Mouse (Mus musculus) forebrain, embryonic 11.5 days (tissue): ENCODE measurements around the gene Gm16442. TPM values are rescaled to one million over a fixed set of nuclear protein-coding genes. Genes with fewer than 3 reads are reported as not detected.
"Not testable (repeated sequence)": the region's sequence is repeated elsewhere in the genome, so short reads cannot be mapped to it uniquely, and the experiment has no call there.

Experiments
- ATAC-seq: fragments of 200-750 bp; cut with Nextera tagmentation; replicated peaks from 2 replicates; pipeline ENCODE4 v1.8.0; 2017; ENCODE audit warnings: moderate TSS enrichment; ENCODE audit not compliant: low FRiP score
- DNase-seq: peaks from one replicate; pipeline ENCODE4 v3.0.0-alpha.2; 2017; ENCODE audit warnings: low spot score
- H3K27ac ChIP-seq: fragments of 300-500 bp; sonication (generic); 2 replicates; pipeline ENCODE4 v1.5.1; 2014; ENCODE audit warnings: low read depth, low read length
- H3K27me3 ChIP-seq: fragments of 300-500 bp; sonication (generic); 2 replicates; pipeline ENCODE4 v1.6.1; 2014; ENCODE audit warnings: mild to moderate bottlenecking, low read length, mixed read lengths; ENCODE audit not compliant: control insufficient read depth, insufficient read depth
- H3K36me3 ChIP-seq: fragments of 300-500 bp; sonication (generic); 2 replicates; pipeline ENCODE4 v1.6.1; 2014; ENCODE audit warnings: mild to moderate bottlenecking, low read length, moderate library complexity, mixed read lengths; ENCODE audit not compliant: control insufficient read depth, insufficient read depth
- H3K4me1 ChIP-seq: fragments of 300-500 bp; sonication (generic); replicated peaks from 2 replicates; pipeline ENCODE4 v1.6.1; 2014; ENCODE audit warnings: low read length, mixed read lengths; ENCODE audit not compliant: control insufficient read depth, insufficient read depth
- H3K4me2 ChIP-seq: fragments of 300-500 bp; sonication (generic); 2 replicates; pipeline ENCODE4 v1.6.1; 2014; ENCODE audit warnings: low read depth, mild to moderate bottlenecking, low read length, moderate library complexity, mixed read lengths; ENCODE audit not compliant: severe bottlenecking
- H3K4me3 ChIP-seq: fragments of 300-500 bp; sonication (generic); 2 replicates; pipeline ENCODE4 v1.5.1; 2014; ENCODE audit warnings: low read depth, low read length
- H3K9ac ChIP-seq: fragments of 300-500 bp; sonication (generic); 2 replicates; pipeline ENCODE4 v1.6.1; 2014; ENCODE audit warnings: low read length
- H3K9me3 ChIP-seq: fragments of 300-500 bp; sonication (generic); 2 replicates; pipeline ENCODE4 v1.6.1; 2016; ENCODE audit warnings: low read length, mixed read lengths; ENCODE audit not compliant: control insufficient read depth
- WGBS: fragments of 180-500 bp; shearing (Covaris S2); extraction: QIAGEN DNeasy Blood & Tissue Kit; methylation state at CpG from one replicate; pipeline ENCODE4 v1.1.7; 2014; 5-methylcytosine and 5-hydroxymethylcytosine counted together
- polyA plus RNA-seq: library from polyadenylated mRNA; unstranded; fragments of >200 nt; fragmentation: Nextera tagmentation; extraction: Ambion mirVana; gene quantifications from 2 replicates; pipeline ENCODE4 v1.2.1, GENCODE M21; 2014

Gm16442 gene
- not detected in 2 replicates for polyA plus RNA-seq

DNA sequence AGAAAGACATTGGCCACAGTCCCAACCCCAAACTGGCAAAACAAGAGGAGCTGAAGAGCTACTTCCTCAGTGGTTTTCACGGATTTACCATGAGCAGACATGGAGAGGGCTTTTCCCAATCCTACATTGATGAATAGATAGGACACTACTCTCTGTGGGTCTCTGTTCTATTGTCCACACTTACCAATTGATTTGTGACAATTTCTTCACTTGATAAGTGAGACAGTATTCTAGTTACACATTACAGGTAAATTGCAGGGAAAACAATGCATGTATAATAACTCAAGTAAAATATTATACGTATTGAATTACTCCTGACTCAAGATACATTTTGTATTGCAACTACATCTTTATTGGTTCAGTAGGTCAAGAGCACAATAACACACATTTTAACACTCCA is at the start of gene Gm16442:
Gene Gm16442, minus strand, starts transcription at position 101 of the 400 bp plus-strand sequence.
- not testable (repeated sequence) for H3K9me3 ChIP-seq, H3K4me1 ChIP-seq, H3K4me3 ChIP-seq, ATAC-seq, H3K4me2 ChIP-seq, H3K27ac ChIP-seq, DNase-seq, H3K9ac ChIP-seq, H3K36me3 ChIP-seq, H3K27me3 ChIP-seq
- WGBS, result no CpG with 5 or more reads among the region's 2 CpGs

DNA sequence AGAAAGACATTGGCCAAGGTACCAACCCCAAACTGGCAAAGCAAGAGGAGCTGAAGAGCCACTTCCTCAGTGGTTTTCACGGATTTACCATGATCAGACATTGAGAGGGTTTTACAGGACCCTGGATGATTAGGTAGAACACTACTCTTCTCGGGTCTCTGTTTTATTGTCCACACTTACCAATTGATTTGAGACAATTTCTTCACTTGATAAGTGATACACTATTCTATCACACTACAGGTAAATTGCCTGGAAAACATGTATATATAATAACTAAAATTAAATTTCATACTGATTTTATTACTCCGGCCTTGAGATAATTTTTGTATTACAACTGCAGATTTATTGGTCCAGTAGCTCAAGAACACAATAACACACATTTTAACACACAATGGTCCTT is 45.9 kb upstream of the Gm16442 start, which contains the start of gene Vmn1r94:
Gene Vmn1r94, minus strand, starts transcription at position 101 of the 400 bp plus-strand sequence.
- not testable (repeated sequence) for H3K27ac ChIP-seq, ATAC-seq, H3K4me2 ChIP-seq, H3K4me3 ChIP-seq, DNase-seq, H3K9ac ChIP-seq, H3K36me3 ChIP-seq, H3K27me3 ChIP-seq, H3K4me1 ChIP-seq, H3K9me3 ChIP-seq
- no CpG with 5 or more reads among the region's 3 CpGs for WGBS

DNA sequence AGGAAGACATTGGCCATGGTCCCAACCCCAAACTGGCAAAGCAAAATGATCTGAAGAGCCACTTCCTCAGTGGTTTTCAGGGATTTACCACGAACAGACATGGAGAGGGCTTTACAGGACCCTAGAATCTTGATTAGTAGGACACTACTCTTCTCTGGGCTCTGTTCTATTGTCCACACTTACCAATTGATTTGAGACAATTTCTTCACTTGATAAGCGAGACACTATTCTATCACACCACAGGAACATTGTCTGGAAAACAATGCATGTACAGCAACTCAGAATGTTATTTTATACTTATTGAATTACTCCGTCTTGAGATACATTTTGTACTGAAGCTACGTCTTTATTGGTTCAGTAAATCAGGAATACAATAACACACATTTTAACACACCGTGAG is 16.6 kb upstream of the Gm16442 start, which contains the start of gene Vmn1r93:
Gene Vmn1r93, minus strand, starts transcription at position 101 of the 400 bp plus-strand sequence.
- ATAC-seq, H3K4me1 ChIP-seq, DNase-seq, H3K9me3 ChIP-seq, H3K9ac ChIP-seq, H3K4me3 ChIP-seq, H3K36me3 ChIP-seq, H3K27ac ChIP-seq, H3K4me2 ChIP-seq, H3K27me3 ChIP-seq: not testable (repeated sequence)
- no CpG with 5 or more reads among the region's 5 CpGs for WGBS

DNA sequence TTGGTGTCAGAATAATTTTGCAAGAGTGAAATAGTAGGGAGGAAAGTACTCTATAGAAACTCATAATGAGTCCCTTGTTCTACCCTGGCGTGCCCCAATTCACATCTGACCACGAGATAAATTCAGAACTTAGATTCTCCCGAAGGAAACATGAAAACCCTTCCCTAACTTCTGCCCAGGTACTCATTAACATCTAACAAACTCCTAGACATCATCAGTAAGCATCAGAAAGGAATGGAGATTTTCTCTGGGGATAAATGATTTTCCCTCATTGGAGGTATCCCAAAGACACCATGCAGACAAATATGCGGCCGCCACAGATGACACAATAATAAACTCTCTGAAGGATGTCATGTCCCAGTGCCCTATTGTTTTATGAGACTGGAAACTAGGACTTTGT is 23.0 kb downstream of the Gm16442 start, which contains the start of gene Vmn1r91:
Gene Vmn1r91, plus strand, starts transcription at position 301 of the 400 bp plus-strand sequence.
- H3K4me2 ChIP-seq, H3K9me3 ChIP-seq, H3K36me3 ChIP-seq, H3K9ac ChIP-seq, H3K27ac ChIP-seq, H3K4me1 ChIP-seq, ATAC-seq, H3K27me3 ChIP-seq, H3K4me3 ChIP-seq, DNase-seq: not testable (repeated sequence)
- WGBS, result 84% methylated on average over 5 of the region's 5 CpGs

DNA sequence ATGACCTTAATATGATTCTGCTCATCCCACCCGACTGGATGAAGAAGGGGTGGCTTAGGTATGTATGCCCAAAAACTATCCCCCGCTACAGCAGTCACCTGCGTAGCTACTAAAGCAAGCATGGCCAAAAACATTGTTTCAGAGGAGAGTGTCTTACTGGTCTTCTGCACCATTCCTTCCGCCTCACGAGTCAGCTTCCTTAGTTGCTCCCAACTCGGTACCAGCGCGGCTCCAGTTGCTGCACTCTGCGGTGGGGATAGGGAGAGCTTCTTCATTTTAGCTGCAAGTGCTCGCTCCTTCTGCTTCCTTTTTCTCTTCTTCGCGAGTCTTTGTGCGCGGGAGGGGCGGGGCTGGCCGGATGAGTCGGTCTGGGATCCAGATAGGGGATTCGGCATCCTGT is 44.3 kb downstream of the Gm16442 start:
- not testable (repeated sequence) for H3K4me3 ChIP-seq, H3K27me3 ChIP-seq, ATAC-seq, H3K9ac ChIP-seq, H3K27ac ChIP-seq, H3K4me2 ChIP-seq, H3K36me3 ChIP-seq, DNase-seq, H3K9me3 ChIP-seq, H3K4me1 ChIP-seq
- 62% methylated on average over 18 of the region's 18 CpGs for WGBS

Other genes starting within 250 kb of the Gm16442 start
- gene Ceacam19, start 234.6 kb downstream of the Gm16442 start, polyA plus RNA-seq, result not detected in 2 replicates
- 2.6 and 2.8 TPM in 2 replicates for gene Pvr, start 201.4 kb downstream of the Gm16442 start, polyA plus RNA-seq
- 0.13 TPM in 1 of 2 replicates, not detected in the other for gene Igsf23, start 171.8 kb downstream of the Gm16442 start, polyA plus RNA-seq
- not detected in 2 replicates for gene Ceacam20, start 157.2 kb downstream of the Gm16442 start, polyA plus RNA-seq
- not detected in 2 replicates for gene Nlrp9b, start 131.1 kb downstream of the Gm16442 start, polyA plus RNA-seq
- gene Vmn1r91, start 22.9 kb downstream of the Gm16442 start, polyA plus RNA-seq, result not detected in 2 replicates
- gene Vmn1r93, start 16.5 kb upstream of the Gm16442 start, polyA plus RNA-seq, result not detected in 2 replicates
- gene Vmn1r94, start 45.8 kb upstream of the Gm16442 start, polyA plus RNA-seq, result not detected in 2 replicates
- not detected in 2 replicates for gene Vmn1r95, start 71.1 kb upstream of the Gm16442 start, polyA plus RNA-seq
- gene Gm6164, start 83.0 kb upstream of the Gm16442 start, polyA plus RNA-seq, result not detected in 2 replicates
- not detected in 2 replicates for gene Gm4498, start 111.2 kb upstream of the Gm16442 start, polyA plus RNA-seq
- gene Gm5890, start 140.3 kb upstream of the Gm16442 start, polyA plus RNA-seq, result not detected in 2 replicates
- not detected in 2 replicates for gene Gm4133, start 211.5 kb upstream of the Gm16442 start, polyA plus RNA-seq